Mouse (Mus musculus) hindbrain, embryonic 14.5 days (tissue): ENCODE measurements around the gene Asap2. TPM values are rescaled to one million over a fixed set of nuclear protein-coding genes. Genes with fewer than 3 reads are reported as not detected.
A peak's percentile ranks its signal among the peaks of the same experiment; 100 is the strongest.
"Not testable (repeated sequence)": the region's sequence is repeated elsewhere in the genome, so short reads cannot be mapped to it uniquely, and the experiment has no call there.

ENCODE experiments used
- ATAC-seq: fragments of 200-750 bp; cut with Nextera tagmentation; 2 replicates; pipeline ENCODE4 v1.8.0; 2017; ENCODE audit warnings: moderate number of reproducible peaks, mild to moderate bottlenecking, moderate TSS enrichment, moderate library complexity; ENCODE audit not compliant: low FRiP score
- DNase-seq: peaks from one replicate; pipeline ENCODE4 v3.0.0-alpha.2; 2015; ENCODE audit warnings: low spot score
- H3K27ac ChIP-seq: fragments of 300-500 bp; sonication (generic); 2 replicates; pipeline ENCODE4 v1.5.1; 2014; ENCODE audit warnings: mild to moderate bottlenecking, moderate library complexity
- H3K27me3 ChIP-seq: fragments of 300-500 bp; sonication (generic); 2 replicates; pipeline ENCODE4 v1.6.1; 2014; ENCODE audit warnings: mild to moderate bottlenecking, low read length, mixed read lengths; ENCODE audit not compliant: control insufficient read depth, insufficient read depth
- H3K36me3 ChIP-seq: fragments of 300-500 bp; sonication (generic); replicated peaks from 2 replicates; pipeline ENCODE4 v1.6.1; 2014; ENCODE audit not compliant: control insufficient read depth, insufficient read depth
- H3K4me1 ChIP-seq: fragments of 300-500 bp; sonication (generic); replicated peaks from 2 replicates; pipeline ENCODE4 v1.6.1; 2014; ENCODE audit warnings: antibody characterized with exemption, low read length, mixed read lengths; ENCODE audit not compliant: control insufficient read depth, insufficient read depth
- H3K4me2 ChIP-seq: fragments of 300-500 bp; sonication (generic); replicated peaks from 2 replicates; pipeline ENCODE4 v1.6.1; 2014; ENCODE audit warnings: mild to moderate bottlenecking, moderate library complexity
- H3K4me3 ChIP-seq: fragments of 300-500 bp; sonication (generic); replicated peaks from 2 replicates; pipeline ENCODE4 v1.5.1; 2014; ENCODE audit warnings: mild to moderate bottlenecking, low read length
- H3K9ac ChIP-seq: fragments of 300-500 bp; sonication (generic); 2 replicates; pipeline ENCODE4 v1.6.1; 2014
- H3K9me3 ChIP-seq: fragments of 300-500 bp; sonication (generic); 2 replicates; pipeline ENCODE4 v1.6.1; 2016; ENCODE audit warnings: low read length; ENCODE audit not compliant: control insufficient read depth
- WGBS: fragments of 180-500 bp; shearing (Covaris S2); extraction: QIAGEN DNeasy Blood & Tissue Kit; methylation state at CpG from one replicate; pipeline ENCODE4 v1.1.7; 2014; 5-methylcytosine and 5-hydroxymethylcytosine counted together
- polyA plus RNA-seq: library from polyadenylated mRNA; unstranded; fragments of >200 nt; fragmentation: Nextera tagmentation; extraction: Ambion mirVana; gene quantifications from 2 replicates; pipeline ENCODE4 v1.2.1, GENCODE M21; 2014

Asap2 gene
- 15.9 and 17.7 TPM in 2 replicates for polyA plus RNA-seq

DNA sequence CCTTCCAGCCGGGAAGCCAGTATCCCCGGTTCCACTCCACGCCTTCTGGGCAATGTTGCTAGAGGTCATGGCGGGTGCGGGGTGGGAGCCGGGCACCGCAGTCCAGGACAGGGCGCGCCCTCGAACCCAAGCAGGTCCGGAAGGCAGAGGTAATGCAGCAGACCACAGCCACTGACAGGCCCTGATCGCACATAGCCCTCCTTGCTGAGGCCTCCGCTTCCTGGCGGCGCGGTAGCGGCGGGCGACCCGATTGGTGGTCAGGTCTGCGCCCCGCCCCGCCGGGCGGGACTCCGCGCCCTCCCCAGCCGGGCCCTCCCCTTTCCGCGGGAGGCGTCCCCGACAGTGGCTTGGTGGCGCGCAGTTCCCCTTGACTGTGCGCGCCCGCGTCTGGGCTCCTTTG, at the start of gene Asap2:
Gene Asap2 (plus strand): TSS at position 328 of the 400 bp plus-strand sequence.
- not testable (repeated sequence) for H3K27me3 ChIP-seq, ATAC-seq, H3K4me1 ChIP-seq, H3K9me3 ChIP-seq, H3K36me3 ChIP-seq
- peak within 1 kb of the TSS; percentile 43; the same call in 1 of the 2 replicates for H3K27ac ChIP-seq
- 2% methylated on average over 11 of the region's 38 CpGs for WGBS
- peak within 1 kb of the TSS; percentile 41 for H3K4me3 ChIP-seq
- peak within 1 kb of the TSS; percentile 46 for H3K4me2 ChIP-seq
- H3K9ac ChIP-seq: peak within 1 kb of the TSS; percentile 57
- peak; percentile 23 for DNase-seq

DNA sequence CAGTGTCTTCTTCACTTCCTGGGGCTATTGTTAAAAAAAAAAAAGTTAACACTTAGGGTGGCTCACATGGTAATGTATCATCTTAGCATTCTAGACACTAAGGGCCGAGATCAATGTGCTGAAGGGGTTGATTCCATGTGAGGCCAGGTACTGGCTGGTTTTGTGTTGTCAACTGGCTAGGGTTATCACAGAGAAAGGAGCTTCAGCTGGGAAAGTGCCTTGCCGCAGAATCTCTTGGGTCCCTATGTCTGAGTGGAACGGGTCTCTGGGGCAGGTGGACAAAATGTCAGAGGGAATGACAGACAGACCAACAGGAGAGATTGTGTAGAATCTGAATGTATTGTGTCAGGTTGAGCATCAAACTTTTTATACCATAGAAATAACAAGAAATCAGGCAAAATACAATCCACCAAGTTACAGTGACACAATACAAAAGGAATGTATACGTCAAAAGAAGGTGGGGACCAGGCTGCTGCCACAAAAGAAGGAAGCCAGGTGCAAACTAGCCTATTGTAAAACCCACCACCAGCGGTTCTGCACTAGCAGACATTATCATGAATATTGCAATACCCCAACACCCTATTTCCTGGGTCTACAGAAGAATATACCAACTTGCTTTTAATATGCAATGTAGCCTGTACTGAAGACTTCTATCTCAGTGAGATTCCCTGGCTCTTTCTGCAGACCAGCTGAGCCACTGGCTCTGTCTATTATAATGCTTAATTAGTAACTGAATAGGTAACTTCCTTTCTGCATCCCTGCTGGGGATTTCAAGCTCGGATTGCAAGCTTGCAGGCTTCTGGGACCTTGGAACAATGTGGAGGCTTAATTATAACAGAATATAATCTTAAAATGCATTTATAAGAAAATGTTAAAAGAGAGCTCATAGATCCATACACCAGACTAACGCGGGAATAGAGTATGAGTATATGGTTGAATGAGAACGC, 42.9 kb upstream of the Asap2 start:
- H3K4me2 ChIP-seq, ATAC-seq, H3K27me3 ChIP-seq, DNase-seq, H3K27ac ChIP-seq, H3K36me3 ChIP-seq, H3K9me3 ChIP-seq, H3K4me3 ChIP-seq, H3K4me1 ChIP-seq, H3K9ac ChIP-seq: not testable (repeated sequence)
- 69% methylated on average over 9 of the region's 9 CpGs for WGBS

DNA sequence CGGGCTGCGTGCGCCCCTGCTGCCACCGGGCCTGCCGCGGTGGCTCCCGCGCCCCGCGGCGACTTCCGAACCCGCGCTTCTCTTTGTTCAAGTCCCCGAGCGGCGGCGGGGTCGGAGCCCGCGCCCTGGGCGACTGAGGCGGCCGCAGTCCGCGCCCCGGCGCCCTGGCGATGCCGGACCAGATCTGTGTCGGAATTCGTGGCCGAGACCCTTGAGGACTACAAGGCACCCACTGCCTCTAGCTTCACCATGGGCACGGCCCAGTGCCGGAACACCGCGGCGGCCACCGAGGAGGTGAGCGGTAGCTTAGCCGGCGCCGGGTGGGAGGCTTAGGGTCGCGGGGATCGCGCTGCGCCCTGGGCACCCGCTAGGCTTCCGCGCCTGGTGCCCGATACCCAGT, 320 bp downstream of the Asap2 start:
- under 1% methylated on average over 36 of the region's 52 CpGs for WGBS
- H3K9me3 ChIP-seq, H3K36me3 ChIP-seq, ATAC-seq, H3K27me3 ChIP-seq, H3K4me1 ChIP-seq: not testable (repeated sequence)
- H3K4me3 ChIP-seq: peak overlapping the region; percentile 41
- 0 out of 2 replicates have a peak overlapping the region, but pooled peaks have one; percentile 32 for H3K27ac ChIP-seq
- peak overlapping the region; percentile 57 for H3K9ac ChIP-seq
- H3K4me2 ChIP-seq: peak overlapping the region; percentile 46
- peak; percentile 23 for DNase-seq

DNA sequence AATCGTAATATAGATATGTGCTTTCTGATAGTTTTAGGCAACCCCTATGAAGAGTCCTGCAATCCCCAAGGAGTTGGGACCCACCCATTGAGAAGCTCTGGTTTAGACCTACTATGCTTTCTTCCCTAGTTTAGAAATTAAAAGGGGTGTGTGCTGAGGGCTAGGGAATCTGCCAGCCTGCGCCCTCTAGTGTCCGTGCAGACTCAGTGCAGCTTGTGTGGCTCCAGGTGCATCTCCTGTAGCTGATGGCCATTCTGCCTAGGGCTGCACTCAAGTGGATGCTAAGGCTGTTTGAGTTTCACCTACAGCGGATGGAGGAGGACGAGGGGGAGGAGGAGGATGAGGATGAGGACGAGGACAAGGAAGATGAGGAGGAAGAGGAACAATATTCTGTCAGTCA, 40.6 kb downstream of the Asap2 start:
- not testable (repeated sequence) for ATAC-seq, H3K9ac ChIP-seq, H3K27me3 ChIP-seq, H3K27ac ChIP-seq, H3K4me1 ChIP-seq, H3K36me3 ChIP-seq, DNase-seq, H3K4me3 ChIP-seq, H3K4me2 ChIP-seq
- WGBS: 62% methylated on average over 6 of the region's 6 CpGs
- peaks cover 18% of the 10 kb centered on the region; the same call in 1 of the 2 replicates for H3K9me3 ChIP-seq

DNA sequence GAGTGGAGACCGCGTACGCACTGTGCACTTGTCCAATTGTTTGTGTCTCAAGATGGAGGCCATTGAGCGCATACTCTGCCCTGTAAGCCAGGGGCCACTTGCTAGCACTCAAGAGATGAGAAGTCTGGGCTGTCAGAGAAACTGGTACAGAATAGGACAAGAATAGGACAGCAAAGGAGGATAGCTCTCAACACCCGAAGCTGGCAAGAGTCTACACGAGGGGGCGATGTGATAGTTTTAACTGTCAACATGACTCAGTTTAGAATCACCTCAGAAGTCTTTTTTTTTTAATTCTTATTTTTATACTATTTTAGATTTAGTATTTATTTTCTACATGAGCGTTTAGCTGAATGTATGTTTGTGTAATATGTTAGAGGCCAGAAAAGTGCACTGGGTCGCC, 56.5 kb downstream of the Asap2 start:
- H3K4me2 ChIP-seq, H3K27me3 ChIP-seq, H3K27ac ChIP-seq, H3K9ac ChIP-seq, H3K4me3 ChIP-seq, H3K4me1 ChIP-seq, H3K36me3 ChIP-seq, DNase-seq, ATAC-seq, H3K9me3 ChIP-seq: not testable (repeated sequence)
- WGBS: 95% methylated on average over 9 of the region's 9 CpGs

DNA sequence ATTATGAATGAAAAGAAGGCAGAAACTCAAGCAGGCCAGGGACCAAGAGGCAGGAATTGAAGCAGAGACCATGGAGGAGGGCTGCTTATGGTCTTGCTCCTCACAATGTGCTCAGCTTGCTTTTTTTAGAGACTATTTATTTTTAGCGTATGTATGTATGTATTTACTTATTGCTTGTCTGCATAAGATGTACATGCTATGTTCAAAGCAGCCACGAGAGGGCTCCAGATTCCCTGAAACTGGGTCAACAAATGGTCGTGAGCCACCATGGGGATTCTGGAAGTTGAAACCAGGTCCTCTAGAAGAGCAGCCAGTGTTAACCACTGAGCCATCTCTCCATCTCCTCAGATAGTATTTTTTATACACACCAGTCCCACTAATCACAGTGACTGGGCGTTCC, 85.5 kb downstream of the Asap2 start:
- H3K27ac ChIP-seq, H3K4me3 ChIP-seq, ATAC-seq, H3K9me3 ChIP-seq, H3K36me3 ChIP-seq, H3K4me1 ChIP-seq, H3K9ac ChIP-seq, H3K4me2 ChIP-seq, H3K27me3 ChIP-seq: not testable (repeated sequence)
- 42% methylated on average over 4 of the region's 4 CpGs for WGBS
- DNase-seq: peak; percentile 79

DNA sequence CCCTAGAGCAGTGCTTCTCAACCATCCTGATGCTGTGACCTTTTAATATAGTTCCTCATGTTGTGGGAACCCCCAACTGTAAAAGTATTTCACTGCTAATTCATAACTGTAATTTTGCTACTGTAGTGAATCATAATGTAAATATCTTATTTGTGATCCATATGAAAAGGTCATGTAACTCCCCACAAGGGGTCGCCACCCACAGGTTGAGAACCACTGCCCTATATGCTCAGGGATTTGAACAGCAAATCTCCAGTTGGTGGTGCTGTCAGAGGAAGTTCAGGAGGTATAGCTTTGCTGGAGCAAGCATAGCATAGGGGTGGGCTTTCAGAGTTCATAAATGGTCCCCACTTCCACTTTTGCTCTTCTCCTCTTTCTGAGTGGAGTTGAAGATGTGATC, 99.9 kb downstream of the Asap2 start:
- not testable (repeated sequence) for H3K27me3 ChIP-seq, H3K36me3 ChIP-seq, ATAC-seq, H3K9me3 ChIP-seq, DNase-seq, H3K4me2 ChIP-seq, H3K27ac ChIP-seq, H3K4me3 ChIP-seq, H3K9ac ChIP-seq, H3K4me1 ChIP-seq
- 17% methylated on average over 1 of the region's 1 CpGs for WGBS

DNA sequence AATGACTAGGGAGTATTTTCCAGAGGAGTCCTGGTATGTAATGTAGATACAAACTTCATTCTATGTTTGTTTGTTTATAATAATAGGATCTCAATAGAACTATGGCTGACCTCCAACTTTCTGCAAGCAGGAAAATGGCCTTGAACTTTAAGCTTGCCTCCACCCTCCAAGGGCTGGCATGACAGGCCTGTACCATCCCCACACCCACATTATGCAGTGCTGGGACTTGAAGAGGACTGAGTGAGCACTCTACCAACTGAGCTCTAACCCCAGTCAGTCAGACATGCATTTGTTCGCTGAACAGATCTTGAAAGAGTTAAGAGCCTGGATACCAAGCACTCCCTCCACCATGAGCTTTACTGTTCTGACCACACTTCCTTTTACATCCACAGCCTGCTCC, 102.2 kb downstream of the Asap2 start:
- not testable (repeated sequence) for H3K4me3 ChIP-seq, H3K27ac ChIP-seq, H3K4me1 ChIP-seq, H3K36me3 ChIP-seq, DNase-seq, H3K9ac ChIP-seq, H3K4me2 ChIP-seq, H3K9me3 ChIP-seq, H3K27me3 ChIP-seq, ATAC-seq
- 100% methylated on average over 1 of the region's 1 CpGs for WGBS

DNA sequence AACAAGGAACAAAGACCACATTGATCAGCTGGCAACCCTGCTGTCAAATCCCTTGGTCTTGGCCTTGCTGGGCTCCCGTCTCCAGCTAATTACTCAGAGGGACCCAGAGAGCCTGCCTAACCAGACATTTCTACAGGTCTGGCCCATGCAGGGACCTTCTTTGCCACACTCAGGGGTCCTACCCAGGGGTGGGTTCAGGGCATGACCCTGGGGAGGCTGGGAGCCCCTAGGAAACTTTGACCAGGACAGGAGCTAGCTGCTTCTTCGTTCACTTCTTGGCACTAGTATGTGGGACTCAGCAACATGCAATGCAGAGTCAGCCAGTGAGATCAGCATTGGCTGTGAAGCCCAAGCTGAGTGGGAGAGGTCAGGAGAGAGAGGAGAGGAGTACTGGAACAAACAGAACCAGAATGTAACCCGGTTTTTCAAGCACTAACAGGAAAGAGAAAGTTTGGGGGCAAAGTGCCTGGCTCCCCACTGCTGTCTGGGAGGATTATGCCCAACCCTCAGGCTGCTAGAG, 107.6 kb downstream of the Asap2 start:
- not testable (repeated sequence) for H3K36me3 ChIP-seq, H3K27me3 ChIP-seq, H3K27ac ChIP-seq, ATAC-seq, H3K4me1 ChIP-seq, H3K4me3 ChIP-seq, DNase-seq, H3K9ac ChIP-seq, H3K9me3 ChIP-seq, H3K4me2 ChIP-seq
- 34% methylated on average over 3 of the region's 3 CpGs for WGBS
